Mouse (Mus musculus): Measurements from ENCODE around the gene Nt5dc3. TPM values are rescaled to one million over a fixed set of nuclear protein-coding genes. Genes with fewer than 3 reads are reported as not detected.

Nt5dc3 gene
- polyA plus RNA-seq, 1 experiment from 2014 or later, result 1.4 TPM

GRCm38 (mm10) chr10:86860396-86860795, 81.6 kb downstream of the Nt5dc3 start:
- no peaks in the 10 kb centered on the region for H3K27me3 ChIP-seq
- H3K9ac ChIP-seq, result no peak overlapping the region
- ATAC-seq (ENCODE audit: borderline replicate concordance, extremely low read depth, low FRiP score, low TSS enrichment), result no peak
- no peak overlapping the region for H3K4me3 ChIP-seq
- WGBS, result 67% methylated on average over 4 of the region's 4 CpGs
- H3K4me2 ChIP-seq, result no peak overlapping the region
- no peaks in the 10 kb centered on the region for H3K9me3 ChIP-seq
- H3K27ac ChIP-seq, result no peak overlapping the region
- no peaks in the 10 kb centered on the region for H3K36me3 ChIP-seq
- H3K4me1 ChIP-seq, result no peaks in the 10 kb centered on the region

DNA sequence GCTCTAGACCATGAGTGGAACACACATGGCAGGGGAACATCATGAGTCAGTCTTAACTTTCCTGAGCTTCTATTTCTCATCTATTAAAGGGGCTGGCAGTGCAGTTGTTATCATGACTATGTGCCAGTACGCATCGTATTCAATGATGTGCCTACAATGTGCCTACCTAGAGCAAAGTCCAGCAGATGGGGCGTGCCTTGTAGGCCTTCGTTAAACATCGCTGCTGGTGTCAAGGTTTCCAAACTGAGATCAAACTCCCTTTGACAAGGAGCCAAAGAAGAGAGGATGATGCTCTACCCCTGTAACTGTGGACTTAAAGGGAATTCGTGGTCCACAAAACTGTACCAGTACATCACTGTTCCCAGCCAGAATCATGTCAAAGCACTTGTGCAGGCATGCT, 83.7 kb downstream of the Nt5dc3 start:
- no peak for ATAC-seq (ENCODE audit: borderline replicate concordance, extremely low read depth, low FRiP score, low TSS enrichment)
- H3K9me3 ChIP-seq, result no peaks in the 10 kb centered on the region
- H3K4me1 ChIP-seq, result no peaks in the 10 kb centered on the region

DNA sequence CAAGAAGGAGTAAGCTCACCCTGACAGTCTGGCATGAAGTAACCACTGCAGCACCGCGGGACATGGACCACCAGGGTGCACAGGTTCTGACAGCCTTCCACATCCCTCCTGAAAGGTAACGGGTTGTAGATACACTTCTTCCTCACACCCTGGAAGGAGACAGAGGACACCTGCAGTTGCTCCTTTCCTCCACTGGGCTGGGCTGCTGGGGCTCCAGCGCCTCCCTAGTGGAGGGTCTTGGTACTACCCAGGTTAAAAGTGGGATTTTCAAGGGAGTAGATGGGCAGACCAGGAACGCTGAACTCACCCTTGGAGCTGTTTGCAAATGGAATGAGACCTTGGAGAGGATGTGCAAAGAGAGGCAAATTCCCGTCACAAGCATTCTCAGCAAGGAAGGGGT, 84.6 kb downstream of the Nt5dc3 start:
- Histone ChIP-seq H3K27ac (no peak overlapping the region), H3K4me2 (no peak overlapping the region), H3K9ac (no peak overlapping the region), H3K4me1 (no peaks in the 10 kb centered on the region), H3K27me3 (no peaks in the 10 kb centered on the region), H3K9me3 (no peaks in the 10 kb centered on the region), H3K4me3 (no peak overlapping the region), H3K36me3 (no peaks in the 10 kb centered on the region)
- no peak for ATAC-seq (ENCODE audit: borderline replicate concordance, extremely low read depth, low FRiP score, low TSS enrichment)
- 87% methylated on average over 6 of the region's 6 CpGs for WGBS

More for the DNA sequence above, 83.7 kb downstream of the Nt5dc3 start:
- WGBS, result 85% methylated on average over 6 of the region's 6 CpGs
- Histone ChIP-seq H3K36me3 (no peaks in the 10 kb centered on the region), H3K27me3 (no peaks in the 10 kb centered on the region), H3K4me3 (no peak overlapping the region), H3K27ac (no peak overlapping the region), H3K4me2 (no peak overlapping the region), H3K9ac (no peak overlapping the region)

DNA sequence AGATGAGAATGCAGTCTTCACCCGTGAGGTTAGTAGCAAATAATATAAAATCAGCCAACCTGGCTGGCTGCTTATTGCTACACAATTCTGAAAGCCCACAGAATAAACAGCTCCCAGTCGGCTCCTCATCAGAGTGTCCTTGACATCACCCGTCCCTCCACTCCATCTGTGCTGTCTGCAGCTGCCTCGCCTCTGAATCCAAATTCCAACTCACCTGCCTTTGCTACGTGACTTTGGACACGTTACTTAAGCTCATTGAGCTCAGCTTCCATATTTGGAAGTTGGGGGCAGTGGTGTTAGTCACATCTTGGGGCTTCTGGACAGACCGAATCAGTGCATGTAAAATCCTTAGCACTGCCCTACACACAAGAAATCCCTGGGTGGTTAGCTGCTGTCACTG, 93.3 kb downstream of the Nt5dc3 start:
- H3K9ac ChIP-seq, result no peak overlapping the region
- no peak for ATAC-seq (ENCODE audit: borderline replicate concordance, extremely low read depth, low FRiP score, low TSS enrichment)
- WGBS, result 44% methylated on average over 7 of the region's 7 CpGs

GRCm38 (mm10) chr10:86872591-86872990, 93.8 kb downstream of the Nt5dc3 start:
- Histone ChIP-seq H3K27ac (no peak overlapping the region), H3K4me1 (no peaks in the 10 kb centered on the region), H3K36me3 (no peaks in the 10 kb centered on the region), H3K9ac (no peak overlapping the region), H3K9me3 (no peaks in the 10 kb centered on the region), H3K27me3 (no peaks in the 10 kb centered on the region), H3K4me2 (no peak overlapping the region), H3K4me3 (no peak overlapping the region)
- WGBS, result 54% methylated on average over 5 of the region's 5 CpGs
- ATAC-seq (ENCODE audit: borderline replicate concordance, extremely low read depth, low FRiP score, low TSS enrichment), result no peak

More for the DNA sequence above, 93.3 kb downstream of the Nt5dc3 start:
- no peaks in the 10 kb centered on the region for H3K27me3 ChIP-seq
- H3K4me3 ChIP-seq, result no peak overlapping the region
- no peaks in the 10 kb centered on the region for H3K4me1 ChIP-seq
- no peak overlapping the region for H3K4me2 ChIP-seq
- no peak overlapping the region for H3K27ac ChIP-seq
- H3K36me3 ChIP-seq, result no peaks in the 10 kb centered on the region
- no peaks in the 10 kb centered on the region for H3K9me3 ChIP-seq

DNA sequence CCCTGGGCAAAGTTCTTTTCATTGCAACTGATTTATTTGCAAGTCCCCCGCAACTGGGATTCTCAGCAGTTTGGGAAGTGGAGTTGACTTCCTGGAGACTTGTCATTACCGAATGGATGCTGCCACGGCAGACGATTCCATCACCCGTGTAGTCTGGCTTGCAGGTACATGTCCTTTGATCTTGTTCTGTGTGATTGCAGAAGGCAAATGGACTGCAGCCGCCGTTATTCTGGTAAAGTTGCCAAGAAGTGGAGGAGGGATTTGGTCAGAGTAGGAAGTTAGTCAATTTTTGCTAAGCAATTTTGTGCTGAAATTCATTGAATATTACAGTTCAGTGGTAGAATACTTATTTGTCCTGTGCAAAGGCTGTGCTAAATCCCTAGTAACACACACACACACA, 99.9 kb downstream of the Nt5dc3 start:
- no peak overlapping the region for H3K9ac ChIP-seq
- H3K4me1 ChIP-seq, result no peaks in the 10 kb centered on the region
- H3K27me3 ChIP-seq, result no peaks in the 10 kb centered on the region
- no peak overlapping the region for H3K27ac ChIP-seq
- no peak for ATAC-seq (ENCODE audit: borderline replicate concordance, extremely low read depth, low FRiP score, low TSS enrichment)
- H3K9me3 ChIP-seq, result no peaks in the 10 kb centered on the region
- H3K4me2 ChIP-seq, result no peak overlapping the region
- no peak overlapping the region for H3K4me3 ChIP-seq
- WGBS, result 75% methylated on average over 7 of the region's 7 CpGs
- H3K36me3 ChIP-seq, result no peaks in the 10 kb centered on the region

- Histone ChIP-seq H3K4me1 (no peaks in the 10 kb centered on the region), H3K9ac (no peak overlapping the region), H3K27ac (no peak overlapping the region), H3K27me3 (no peaks in the 10 kb centered on the region), H3K36me3 (no peaks in the 10 kb centered on the region), H3K4me2 (no peak overlapping the region), H3K4me3 (no peak overlapping the region), H3K9me3 (no peaks in the 10 kb centered on the region)
- ATAC-seq (ENCODE audit: borderline replicate concordance, extremely low read depth, low FRiP score, low TSS enrichment), result no peak
- 52% methylated on average over 5 of the region's 5 CpGs for WGBS
Measured at GRCm38 (mm10) chr10:86880071-86880806, 101.4 kb downstream of the Nt5dc3 start.

DNA sequence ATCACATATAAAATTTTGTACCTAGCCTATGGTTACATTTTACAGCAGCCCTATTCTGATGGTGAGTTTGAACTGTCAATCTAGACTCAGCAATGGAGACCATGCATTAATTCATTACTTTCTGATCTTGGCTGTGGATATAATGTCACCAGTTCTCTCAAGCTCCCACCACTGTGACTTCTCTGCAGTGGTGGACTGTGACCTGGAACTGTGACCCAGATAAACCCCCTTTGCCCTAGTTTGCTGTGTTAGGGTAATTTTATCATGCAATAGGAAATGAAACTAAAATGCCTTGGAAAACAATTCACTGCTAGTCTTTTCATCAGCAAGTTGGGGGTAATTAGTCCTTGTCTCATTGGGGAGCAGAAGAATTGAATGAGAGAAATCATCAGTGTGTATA, 102.6 kb downstream of the Nt5dc3 start:
- no peak overlapping the region for H3K4me3 ChIP-seq
- no peak overlapping the region for H3K27ac ChIP-seq
- no peak for ATAC-seq (ENCODE audit: borderline replicate concordance, extremely low read depth, low FRiP score, low TSS enrichment)
- H3K36me3 ChIP-seq, result no peaks in the 10 kb centered on the region
- no peaks in the 10 kb centered on the region for H3K9me3 ChIP-seq
- no peak overlapping the region for H3K4me2 ChIP-seq
- no peaks in the 10 kb centered on the region for H3K4me1 ChIP-seq
- H3K9ac ChIP-seq, result no peak overlapping the region
- H3K27me3 ChIP-seq, result no peaks in the 10 kb centered on the region

DNA sequence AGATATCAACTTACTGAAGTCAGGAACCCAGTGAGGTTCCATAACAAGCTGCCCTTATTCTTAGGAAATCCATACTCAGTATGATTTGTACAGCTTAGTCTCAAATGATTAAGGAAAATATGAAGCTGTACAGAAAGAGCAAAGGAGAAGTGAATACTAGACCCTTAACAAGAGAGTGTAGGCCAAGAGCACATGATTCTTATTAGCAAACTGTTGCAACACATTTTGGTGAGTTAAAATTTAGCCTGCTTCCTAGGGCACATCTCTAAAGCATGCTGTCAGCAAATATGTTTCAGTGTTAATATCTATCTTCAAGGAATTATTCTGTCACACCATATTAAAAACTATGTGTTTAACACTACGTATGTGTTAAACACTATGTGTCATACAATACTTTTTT, 107.6 kb downstream of the Nt5dc3 start:
- 93% methylated on average over 1 of the region's 1 CpGs for WGBS
- Histone ChIP-seq H3K9me3 (no peaks in the 10 kb centered on the region), H3K4me1 (no peaks in the 10 kb centered on the region), H3K4me3 (no peak overlapping the region), H3K4me2 (no peak overlapping the region), H3K27ac (no peak overlapping the region), H3K36me3 (no peaks in the 10 kb centered on the region), H3K27me3 (no peaks in the 10 kb centered on the region), H3K9ac (no peak overlapping the region)
- ATAC-seq (ENCODE audit: borderline replicate concordance, extremely low read depth, low FRiP score, low TSS enrichment), result no peak

Other genes starting within 250 kb of the Nt5dc3 start
- 767 and 820 TPM in 2 replicates for gene Hsp90b1, start 73.5 kb upstream of the Nt5dc3 start, polyA plus RNA-seq (2015; fragmentation: Nextera tagmentation; extraction: Ambion mirVana)
- 1.2 and 1.6 TPM in 2 replicates for gene Ttc41, start 73.2 kb upstream of the Nt5dc3 start, polyA plus RNA-seq (2015; fragmentation: Nextera tagmentation; extraction: Ambion mirVana)
- not detected in 2 replicates for gene Gm49358, start 15.0 kb upstream of the Nt5dc3 start, polyA plus RNA-seq (2015; fragmentation: Nextera tagmentation; extraction: Ambion mirVana)
- 5.0 and 6.2 TPM in 2 replicates for gene Stab2, start 229.0 kb downstream of the Nt5dc3 start, polyA plus RNA-seq (2015; fragmentation: Nextera tagmentation; extraction: Ambion mirVana)

All from lung, embryonic 15.5 days (tissue).